Mouse (Mus musculus) layer of hippocampus, adult 2 months (tissue): Measurements from ENCODE around the gene Tmem59l. TPM values are rescaled to one million over a fixed set of nuclear protein-coding genes. Genes with fewer than 3 reads are reported as not detected.
A peak's percentile ranks its signal among the peaks of the same experiment; 100 is the strongest.

Source experiments
- DNase-seq, 2 experiments: peaks; one replicate each; pipeline ENCODE4 v3.0.0; 2022; ENCODE audit warnings: low spot score in 2 of 2
- H3K27ac ChIP-seq: fragments of 200-600 bp; 2 replicates; pipeline ENCODE4 v1.8.1; 2022
- H3K4me3 ChIP-seq: fragments of 200-600 bp; 2 replicates; pipeline ENCODE4 v1.8.1; 2022; ENCODE audit warnings: mild to moderate bottlenecking
- CTCF ChIP-seq: fragments of 200-600 bp; conservative IDR thresholded peaks from 2 replicates; pipeline ENCODE4 v1.8.1; 2022; ENCODE audit warnings: antibody characterized with exemption, mild to moderate bottlenecking, moderate library complexity
- total RNA-seq, 2 experiments: library from RNA; stranded (reverse); gene quantifications; 2 replicates each; pipeline ENCODE4 v1.2.3; 2021

Tmem59l gene
- total RNA-seq, 2 experiments from 2014 or later: 321 to 339 TPM

- DNase-seq: peak in 1 of 2 experiments; percentile 70
- peak overlapping the region; percentile 99 for H3K27ac ChIP-seq
- no peak overlapping the region for H3K4me3 ChIP-seq
- peak; percentile 84 for TF ChIP-seq CTCF
Observed at GRCm38 (mm10) chr8:70503062-70503750, 16.0 kb upstream of the Tmem59l start.

- TF ChIP-seq CTCF: no peak
Observed at GRCm38 (mm10) chr8:70502540-70502939, 15.4 kb upstream of the Tmem59l start.

GRCm38 (mm10) chr8:70501820-70502529, 14.8 kb upstream of the Tmem59l start:
- H3K27ac ChIP-seq: peak overlapping the region; percentile 51; the same call in 1 of the 2 replicates
- no peak overlapping the region for H3K4me3 ChIP-seq
- no peak for DNase-seq
- no peak for TF ChIP-seq CTCF

More at GRCm38 (mm10) chr8:70502540-70502939, 15.4 kb upstream of the Tmem59l start:
- H3K27ac ChIP-seq: peak overlapping the region; percentile 51; the same call in 1 of the 2 replicates
- no peak for DNase-seq
- H3K4me3 ChIP-seq: no peak overlapping the region

GRCm38 (mm10) chr8:70500386-70501301, 13.5 kb upstream of the Tmem59l start:
- H3K27ac ChIP-seq: no peak overlapping the region
- no peak for TF ChIP-seq CTCF
- H3K4me3 ChIP-seq: no peak overlapping the region
- no peak for DNase-seq

- TF ChIP-seq CTCF: no peak
- H3K27ac ChIP-seq: no peak overlapping the region
- H3K4me3 ChIP-seq: no peak overlapping the region
- no peak for DNase-seq
Observed at GRCm38 (mm10) chr8:70495771-70496062, 8.6 kb upstream of the Tmem59l start.

GRCm38 (mm10) chr8:70495001-70495770, 8.0 kb upstream of the Tmem59l start:
- 0 out of 2 replicates have a peak overlapping the region, but pooled peaks have one; percentile 56 for H3K27ac ChIP-seq
- H3K4me3 ChIP-seq: peak overlapping the region; percentile 55
- DNase-seq: no peak

GRCm38 (mm10) chr8:70494416-70494945, 7.3 kb upstream of the Tmem59l start:
- TF ChIP-seq CTCF: no peak
- H3K4me3 ChIP-seq: peak overlapping the region; percentile 55
- H3K27ac ChIP-seq: peak overlapping the region; percentile 56
- DNase-seq: no peak

More at GRCm38 (mm10) chr8:70495001-70495770, 8.0 kb upstream of the Tmem59l start:
- no peak for TF ChIP-seq CTCF

GRCm38 (mm10) chr8:70493692-70494415, 6.7 kb upstream of the Tmem59l start:
- peak overlapping the region; percentile 55 for H3K4me3 ChIP-seq
- TF ChIP-seq CTCF: no peak
- DNase-seq: no peak
- peak overlapping the region; percentile 89 for H3K27ac ChIP-seq

- DNase-seq: no peak
- H3K4me3 ChIP-seq: peak within 1 kb of the TSS; percentile 55
- H3K27ac ChIP-seq: peak within 1 kb of the TSS; percentile 89
- no peak for TF ChIP-seq CTCF
Observed at GRCm38 (mm10) chr8:70492664-70493640, 5.8 kb upstream of the Tmem59l start, which contains the start of gene Crlf1. Crlf1 (plus strand) TSS chr8:70493158.

- no peak overlapping the region for H3K27ac ChIP-seq
- no peak overlapping the region for H3K4me3 ChIP-seq
- no peak for DNase-seq
- no peak for TF ChIP-seq CTCF
Observed at GRCm38 (mm10) chr8:70490880-70491495, 3.8 kb upstream of the Tmem59l start.
